Mouse (Mus musculus) liver, adult 2 months (tissue): ENCODE results near the gene Ptk6.

Experiments
- CTCF ChIP-seq: fragments of 200-500 bp; IDR thresholded peaks from 2 replicates; pipeline ENCODE4 v1.5.1; 2011; ENCODE audit warnings: low read depth, low read length, control low read depth
- POLR2A ChIP-seq: fragments of 200-500 bp; IDR thresholded peaks from 2 replicates; pipeline ENCODE4 v1.6.1; 2011; ENCODE audit warnings: low read length, control low read depth; ENCODE audit not compliant: insufficient read depth; ENCODE audit errors: extremely low read depth

GRCm38 (mm10) chr2:181206118-181206517 lies 3.5 kb upstream of the Ptk6 start:
- no peak for TF ChIP-seq CTCF
- TF ChIP-seq POLR2A, result no peak
